Mouse (Mus musculus) urinary bladder, postnatal 36 days (tissue): ENCODE data around the gene Slc4a4.
A peak's percentile ranks its signal among the peaks of the same experiment; 100 is the strongest.

ENCODE experiments used
- DNase-seq, 2 experiments: peaks; one replicate each; pipeline ENCODE4 v3.0.0; 2022; ENCODE audit warnings: low spot score in 2 of 2, mixed read lengths in 1 of 2

Slc4a4 gene

DNA sequence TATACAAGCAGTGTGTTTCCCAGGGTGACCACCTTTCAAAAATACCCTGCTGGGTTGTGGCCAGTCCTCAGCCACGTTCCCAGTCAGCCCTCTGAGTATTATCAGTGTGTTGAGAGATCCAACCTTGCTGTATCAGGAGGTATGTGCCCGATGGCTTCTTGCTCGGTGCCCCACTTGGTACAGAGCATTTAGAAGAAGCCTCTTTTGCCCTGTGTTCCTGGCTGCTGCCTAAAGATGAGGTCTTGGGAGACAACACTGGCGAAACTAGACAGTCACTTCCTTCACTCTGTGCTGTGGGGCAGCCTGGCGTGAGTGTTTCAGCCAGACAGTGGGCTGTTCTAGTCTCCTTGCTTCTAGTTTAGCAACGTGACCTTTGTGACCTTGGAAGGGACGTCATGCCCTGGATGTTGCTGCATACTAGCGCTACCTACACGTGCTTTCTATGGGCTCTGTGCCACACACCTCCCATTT is 29.9 kb downstream of the Slc4a4 start:
- no peak for DNase-seq

DNA sequence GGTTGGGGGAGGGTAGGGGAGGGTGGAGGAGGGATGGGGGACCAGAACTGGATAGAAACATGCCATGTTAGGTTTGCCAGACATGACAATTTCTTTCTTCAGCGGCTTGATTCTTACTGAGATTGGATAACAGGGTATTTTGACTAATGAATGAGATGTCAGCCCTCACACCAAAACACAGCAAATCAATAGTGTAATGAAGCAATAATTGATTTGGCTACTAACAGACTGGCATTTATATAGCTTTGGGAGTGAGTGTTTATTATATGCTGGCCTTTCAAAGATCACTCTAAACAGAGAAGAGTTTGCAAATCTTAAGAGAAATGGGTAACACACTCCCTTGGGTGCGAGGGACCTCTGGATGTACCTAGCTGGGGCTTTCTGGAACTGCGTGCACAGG is 30.6 kb downstream of the Slc4a4 start:
- no peak for DNase-seq

- no peak for DNase-seq
These were observed 31.0 kb downstream of the Slc4a4 start for GRCm38 (mm10) chr5:88917630-88918029.

GRCm38 (mm10) chr5:88918538-88918937 is 31.9 kb downstream of the Slc4a4 start:
- DNase-seq, result no peak

DNA sequence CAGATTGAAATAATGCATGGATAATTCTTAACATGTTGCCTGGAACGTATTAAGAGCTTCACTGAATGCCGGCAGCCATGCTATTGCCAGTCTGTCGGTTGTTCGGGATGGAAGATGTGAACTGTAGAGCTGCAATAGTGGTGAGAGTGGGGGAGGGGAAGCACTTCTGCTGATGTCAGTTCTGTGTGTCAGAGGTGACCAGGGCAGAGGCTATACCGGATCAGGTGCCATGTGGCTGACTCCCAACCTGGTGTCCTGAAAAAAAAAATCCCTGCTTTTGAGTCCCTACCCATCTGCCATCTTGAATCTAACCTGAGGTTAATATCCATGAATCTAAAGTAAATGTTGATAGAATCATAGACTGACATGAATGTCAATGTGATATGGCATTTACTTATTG is 39.0 kb downstream of the Slc4a4 start:
- no peak for DNase-seq

GRCm38 (mm10) chr5:88928201-88928916 is 41.7 kb downstream of the Slc4a4 start:
- DNase-seq, result no peak

DNA sequence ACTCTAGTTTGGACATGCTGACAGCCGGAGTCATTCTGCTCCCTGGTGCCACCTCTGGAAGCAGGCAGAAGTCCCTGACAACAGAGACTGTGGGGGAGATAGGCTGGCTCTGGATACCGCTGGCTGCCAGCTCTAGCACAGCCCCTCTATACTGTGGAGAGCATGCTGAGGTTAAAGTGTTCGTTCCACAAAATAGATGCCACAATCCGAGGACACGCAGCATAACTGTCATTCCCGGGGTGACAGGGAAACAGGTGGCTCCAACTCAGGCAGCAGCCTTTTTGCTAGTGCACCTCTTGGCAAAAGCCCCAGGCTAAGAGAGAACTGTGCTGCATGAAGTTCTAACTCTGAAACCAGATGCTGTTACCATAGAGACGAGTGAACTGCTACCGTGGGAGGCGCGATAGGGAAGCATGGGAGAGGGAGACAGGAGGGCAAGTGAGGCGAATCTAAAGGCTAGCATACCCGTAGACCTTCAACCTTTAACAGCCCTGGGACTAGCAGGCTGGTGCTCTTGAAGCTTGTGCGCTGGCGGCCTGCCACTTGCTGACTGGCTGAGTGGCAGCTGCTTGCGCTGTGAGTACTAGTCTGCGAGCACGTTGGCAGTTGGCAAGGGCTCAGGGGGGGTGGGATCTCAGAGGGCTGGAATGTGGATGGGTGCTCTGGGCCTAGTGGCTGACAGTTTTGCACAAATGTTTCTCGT is 42.9 kb downstream of the Slc4a4 start:
- DNase-seq, result peak in 1 of 2 experiments; percentile 64

GRCm38 (mm10) chr5:88930129-88930528 is 43.5 kb downstream of the Slc4a4 start:
- DNase-seq, result no peak

DNA sequence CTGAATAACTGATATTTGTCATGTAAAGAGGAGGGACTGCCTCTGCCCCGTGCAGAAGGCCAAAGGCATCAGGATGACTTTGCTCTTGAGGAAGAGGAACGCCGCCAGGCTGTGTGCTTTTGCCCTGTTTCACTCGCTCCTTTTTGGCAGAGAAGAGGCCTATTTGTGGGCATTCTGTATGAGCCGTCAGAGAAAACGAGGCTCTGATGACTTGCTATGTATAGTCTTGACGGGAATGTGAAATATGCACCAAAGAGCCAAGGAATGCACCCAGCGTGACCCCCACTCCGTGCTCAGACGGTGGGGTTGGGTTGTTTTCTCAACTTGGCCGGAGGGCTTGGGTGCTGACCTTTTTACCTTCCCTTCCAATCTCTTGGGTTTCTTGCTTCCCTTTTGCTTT is 44.0 kb downstream of the Slc4a4 start:
- DNase-seq, result no peak

DNA sequence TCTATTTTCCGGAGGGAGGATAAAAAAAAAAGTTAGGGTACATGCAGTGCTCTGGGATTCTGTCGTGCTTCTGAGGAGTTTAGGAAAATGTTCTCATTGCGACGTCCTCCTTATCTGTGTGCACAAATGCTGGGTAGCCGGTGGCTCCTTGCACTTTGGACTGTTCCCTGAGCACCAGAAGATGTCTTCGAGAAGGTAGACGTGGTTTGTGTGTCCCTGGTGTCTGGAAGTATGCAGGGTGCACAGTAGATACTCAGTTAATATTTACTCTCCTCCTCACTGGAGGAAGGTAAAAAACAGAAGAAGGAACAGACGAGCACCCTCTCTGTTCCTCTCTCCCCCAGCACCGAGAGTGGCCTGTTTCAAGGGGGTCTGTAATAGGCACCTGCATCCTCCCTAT is 44.6 kb downstream of the Slc4a4 start:
- no peak for DNase-seq

GRCm38 (mm10) chr5:88933454-88933853 is 46.8 kb downstream of the Slc4a4 start:
- no peak for DNase-seq

DNA sequence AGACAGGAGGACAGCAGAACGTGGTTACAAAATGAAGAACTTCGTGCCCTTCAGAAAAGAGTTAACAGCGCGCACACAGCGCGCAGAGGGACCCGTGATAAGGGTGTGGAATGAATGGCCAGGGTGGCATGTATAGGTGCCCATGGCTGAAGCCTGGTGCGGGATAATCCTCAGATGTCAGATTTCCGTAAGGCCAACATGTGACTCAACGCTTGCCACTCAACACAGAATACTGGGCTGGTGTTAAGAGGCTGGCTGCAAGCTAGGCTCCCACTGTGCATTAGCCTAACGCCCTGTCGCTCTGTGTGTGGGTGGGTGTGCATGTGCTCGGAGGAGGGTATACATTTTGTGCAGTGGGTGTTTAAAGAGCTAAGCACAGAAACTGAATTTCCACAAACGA is 47.3 kb downstream of the Slc4a4 start:
- no peak for DNase-seq

- DNase-seq, result peak in 1 of 2 experiments; percentile 48
These were observed 51.6 kb downstream of the Slc4a4 start for GRCm38 (mm10) chr5:88938208-88938607.

DNA sequence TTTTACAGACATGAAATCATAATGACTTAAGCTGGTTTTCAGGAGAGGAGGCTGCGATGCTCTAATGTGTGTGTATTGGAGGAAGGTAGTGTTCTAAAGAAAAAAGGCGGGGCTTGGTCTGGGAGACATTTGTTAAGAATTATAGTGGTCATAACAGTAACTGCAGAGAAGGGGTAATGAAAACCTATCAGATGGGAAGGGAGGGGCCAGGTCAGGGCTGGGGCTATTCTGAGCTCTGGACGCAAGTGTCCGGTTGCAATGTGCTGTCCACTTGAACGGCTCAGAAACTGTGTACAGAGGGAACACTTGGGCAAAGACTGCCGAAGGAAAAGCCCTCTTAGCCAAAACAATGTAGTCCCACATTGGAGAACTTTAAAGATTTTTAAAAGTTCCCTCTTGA is 52.5 kb downstream of the Slc4a4 start:
- peak in 1 of 2 experiments; percentile 17 for DNase-seq

DNA sequence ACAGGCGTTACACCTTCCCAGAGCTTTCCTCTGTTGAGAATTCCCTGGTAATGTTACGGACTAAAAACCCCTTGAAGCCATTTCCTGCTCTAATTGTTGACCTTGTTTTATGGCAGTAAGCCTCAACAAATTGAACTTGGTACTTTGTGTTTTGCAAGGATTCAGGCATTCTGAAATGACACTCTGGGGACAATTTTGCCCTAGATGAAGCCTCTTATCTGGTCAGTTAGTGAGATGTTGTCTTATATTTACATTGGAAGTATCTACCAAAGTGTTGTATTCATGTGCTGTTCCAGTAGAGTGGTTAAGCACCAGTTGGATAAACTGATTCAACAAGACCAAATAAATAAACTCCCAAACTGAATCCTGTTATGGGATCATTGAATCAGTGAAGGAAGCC is 53.2 kb downstream of the Slc4a4 start:
- no peak for DNase-seq

GRCm38 (mm10) chr5:88941905-88942304 is 55.3 kb downstream of the Slc4a4 start:
- DNase-seq, result no peak

GRCm38 (mm10) chr5:88945661-88946339 is 59.2 kb downstream of the Slc4a4 start:
- no peak for DNase-seq

- no peak for DNase-seq
These were observed 63.7 kb downstream of the Slc4a4 start for GRCm38 (mm10) chr5:88950337-88950736.

DNA sequence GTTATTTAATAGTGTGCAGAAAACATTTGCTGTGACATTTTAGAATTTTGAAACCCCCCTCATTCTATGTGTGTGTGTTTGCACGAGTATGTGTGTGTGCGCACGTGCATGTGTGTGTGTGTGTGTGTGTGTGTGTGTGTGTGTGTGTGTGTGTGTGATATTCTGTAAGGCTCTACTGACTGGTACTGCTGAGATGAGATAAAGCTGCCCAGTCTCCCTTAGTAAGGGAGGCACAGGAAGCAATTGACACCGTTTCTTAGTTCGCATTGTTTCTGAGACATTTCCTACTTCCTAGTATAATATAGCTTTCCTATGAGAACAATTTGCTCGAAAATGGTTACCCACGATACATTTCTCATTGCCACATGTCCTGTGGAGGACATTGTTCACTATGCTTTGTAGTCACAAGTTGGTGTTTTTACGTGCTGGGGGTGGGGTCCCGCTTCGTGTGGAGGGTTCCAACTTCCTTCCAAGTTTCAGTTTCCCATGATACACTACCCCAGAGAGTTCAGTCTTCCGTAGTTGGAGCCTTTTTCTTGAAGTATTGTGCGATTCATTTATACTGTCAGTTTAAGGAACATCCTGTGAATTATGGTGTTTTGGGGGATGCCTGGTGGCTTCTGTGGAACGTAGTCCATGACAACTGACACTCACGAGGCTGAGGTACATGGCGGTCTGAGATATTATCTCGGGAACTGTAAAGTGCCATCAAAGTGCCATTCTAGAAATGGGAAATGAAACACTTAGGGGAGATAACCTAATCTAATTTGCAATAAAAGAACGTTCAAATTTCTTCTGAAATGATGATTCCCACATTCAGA is 66.3 kb downstream of the Slc4a4 start:
- no peak for DNase-seq

GRCm38 (mm10) chr5:88957735-88958134 is 71.1 kb downstream of the Slc4a4 start:
- DNase-seq, result no peak

GRCm38 (mm10) chr5:88958966-88959365 is 72.3 kb downstream of the Slc4a4 start:
- no peak for DNase-seq

GRCm38 (mm10) chr5:88959412-88959811 is 72.8 kb downstream of the Slc4a4 start:
- DNase-seq, result no peak
